Mouse (Mus musculus) intestine, postnatal 0 days (tissue): ENCODE data around the gene Mgam. TPM values are rescaled to one million over a fixed set of nuclear protein-coding genes. Genes with fewer than 3 reads are reported as not detected.
"Not testable (repeated sequence)": the region's sequence is repeated elsewhere in the genome, so short reads cannot be mapped to it uniquely, and the experiment has no call there.

Experiments
- ATAC-seq: fragments of 200-750 bp; cut with Nextera tagmentation; 2 replicates; pipeline ENCODE4 v1.8.0; 2017; ENCODE audit warnings: mild to moderate bottlenecking, moderate TSS enrichment, moderate library complexity
- H3K27ac ChIP-seq: fragments of 300-500 bp; sonication (generic); 2 replicates; pipeline ENCODE4 v1.5.1; 2014; ENCODE audit warnings: mild to moderate bottlenecking, low read depth, low read length, moderate library complexity
- H3K27me3 ChIP-seq: fragments of 300-500 bp; sonication (generic); replicated peaks from 2 replicates; pipeline ENCODE4 v1.6.1; 2014; ENCODE audit warnings: low read length, mixed read lengths; ENCODE audit not compliant: control insufficient read depth, insufficient read depth
- H3K36me3 ChIP-seq: fragments of 300-500 bp; sonication (generic); 2 replicates; pipeline ENCODE4 v1.6.1; 2014; ENCODE audit warnings: mild to moderate bottlenecking, moderate library complexity; ENCODE audit not compliant: control insufficient read depth, insufficient read depth
- H3K4me1 ChIP-seq: fragments of 300-500 bp; sonication (generic); replicated peaks from 2 replicates; pipeline ENCODE4 v1.6.1; 2014; ENCODE audit warnings: antibody characterized with exemption, low read length, mixed read lengths; ENCODE audit not compliant: control insufficient read depth, insufficient read depth
- H3K4me2 ChIP-seq: fragments of 300-500 bp; sonication (generic); replicated peaks from 2 replicates; pipeline ENCODE4 v1.6.1; 2014; ENCODE audit warnings: low read depth, mild to moderate bottlenecking, moderate library complexity
- H3K4me3 ChIP-seq: fragments of 300-500 bp; sonication (generic); 2 replicates; pipeline ENCODE4 v1.5.1; 2014; ENCODE audit warnings: low read depth, low read length
- H3K9ac ChIP-seq: fragments of 300-500 bp; sonication (generic); 2 replicates; pipeline ENCODE4 v1.6.1; 2014; ENCODE audit warnings: mild to moderate bottlenecking, low read depth, low read length
- H3K9me3 ChIP-seq: fragments of 300-500 bp; sonication (generic); 2 replicates; pipeline ENCODE4 v1.6.1; 2016; ENCODE audit warnings: mixed run types; ENCODE audit not compliant: control insufficient read depth
- CTCF ChIP-seq: sonication (generic); IDR thresholded peaks from 2 replicates; pipeline ENCODE4 v1.5.1; 2016; ENCODE audit warnings: low read depth, mild to moderate bottlenecking, control low read depth, antibody characterized with exemption, moderate library complexity
- WGBS: fragments of 180-500 bp; shearing (Covaris S2); extraction: QIAGEN DNeasy Blood & Tissue Kit; methylation state at CpG from one replicate; pipeline ENCODE4 v1.1.7; 2014; 5-methylcytosine and 5-hydroxymethylcytosine counted together
- polyA plus RNA-seq: library from polyadenylated mRNA; unstranded; fragments of >200 nt; fragmentation: Nextera tagmentation; extraction: Ambion mirVana; gene quantifications from 2 replicates; pipeline ENCODE4 v1.2.1, GENCODE M21; 2015

The Mgam gene
- polyA plus RNA-seq, 1 experiment from 2014 or later: 38.9 TPM

GRCm38 (mm10) chr6:40755948-40756347 is 127.3 kb downstream of the Mgam start:
- no peak for ATAC-seq
- no peak overlapping the region for H3K4me3 ChIP-seq
- no peak for TF ChIP-seq CTCF
- no peak overlapping the region for H3K9ac ChIP-seq
- no peak overlapping the region for H3K27ac ChIP-seq
- no peaks in the 10 kb centered on the region for H3K27me3 ChIP-seq
- no peaks in the 10 kb centered on the region for H3K9me3 ChIP-seq
- H3K36me3 ChIP-seq: peaks cover 29% of the 10 kb centered on the region
- 91% methylated on average over 1 of the region's 1 CpGs for WGBS
- no peak overlapping the region for H3K4me2 ChIP-seq
- H3K4me1 ChIP-seq: no peaks in the 10 kb centered on the region

GRCm38 (mm10) chr6:40757346-40757745 is 128.7 kb downstream of the Mgam start:
- ATAC-seq, H3K4me3 ChIP-seq, H3K9ac ChIP-seq, H3K4me1 ChIP-seq, H3K27ac ChIP-seq, H3K27me3 ChIP-seq, H3K9me3 ChIP-seq, H3K4me2 ChIP-seq: not testable (repeated sequence)
- 67% methylated on average over 2 of the region's 4 CpGs for WGBS
- H3K36me3 ChIP-seq: peaks cover 39% of the 10 kb centered on the region

GRCm38 (mm10) chr6:40774656-40775055 is 146.0 kb downstream of the Mgam start:
- Histone ChIP-seq H3K4me2 (no peak overlapping the region), H3K36me3 (no peaks in the 10 kb centered on the region), H3K4me1 (no peaks in the 10 kb centered on the region), H3K27me3 (no peaks in the 10 kb centered on the region), H3K9ac (no peak overlapping the region), H3K27ac (no peak overlapping the region; the same call in 1 of the 2 replicates), H3K4me3 (no peak overlapping the region), H3K9me3 (no peaks in the 10 kb centered on the region)
- no peak for TF ChIP-seq CTCF
- 90% methylated on average over 3 of the region's 3 CpGs for WGBS
- ATAC-seq: no peak

DNA sequence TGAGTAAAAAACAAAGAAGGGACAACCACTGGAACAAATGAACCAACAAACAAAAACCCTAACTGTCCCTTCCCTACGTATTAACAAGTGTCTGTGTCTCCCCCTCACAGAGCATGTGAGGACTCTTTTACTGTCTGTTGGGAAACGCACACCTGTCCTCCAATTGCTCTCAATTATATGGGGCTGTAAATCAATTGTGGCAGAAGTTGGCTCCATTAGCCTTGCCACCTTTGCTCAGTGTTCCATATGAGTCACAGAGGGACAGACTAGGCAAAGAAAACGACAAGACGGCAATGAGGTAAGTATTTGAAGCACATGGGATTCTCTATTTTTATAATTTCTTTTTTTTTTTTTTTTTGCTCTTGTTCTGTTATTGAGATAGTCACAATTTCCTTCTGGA is 149.8 kb downstream of the Mgam start:
- Histone ChIP-seq H3K4me1 (0 out of 2 replicates have a peak, but pooled peaks cover 2% of the 10 kb centered on the region), H3K4me3 (peak overlapping the region; percentile 36), H3K9me3 (no peaks in the 10 kb centered on the region), H3K27ac (no peak overlapping the region), H3K36me3 (no peaks in the 10 kb centered on the region), H3K27me3 (no peaks in the 10 kb centered on the region), H3K4me2 (peak overlapping the region; percentile 55), H3K9ac (no peak overlapping the region)
- 29% methylated on average over 4 of the region's 4 CpGs for WGBS
- TF ChIP-seq CTCF: no peak
- ATAC-seq: peak; percentile 94

GRCm38 (mm10) chr6:40783637-40784036 is 155.0 kb downstream of the Mgam start:
- 0 out of 2 replicates have a peak, but pooled peaks cover 3% of the 10 kb centered on the region for H3K4me1 ChIP-seq
- no peak overlapping the region for H3K4me2 ChIP-seq
- H3K9me3 ChIP-seq: no peaks in the 10 kb centered on the region
- H3K27ac ChIP-seq: peak overlapping the region; percentile 88
- ATAC-seq: peak; percentile 55
- 21% methylated on average over 1 of the region's 1 CpGs for WGBS
- H3K4me3 ChIP-seq: no peak overlapping the region
- no peak overlapping the region for H3K9ac ChIP-seq
- no peaks in the 10 kb centered on the region for H3K27me3 ChIP-seq
- H3K36me3 ChIP-seq: 0 out of 2 replicates have a peak, but pooled peaks cover under 1% of the 10 kb centered on the region
- no peak for TF ChIP-seq CTCF

DNA sequence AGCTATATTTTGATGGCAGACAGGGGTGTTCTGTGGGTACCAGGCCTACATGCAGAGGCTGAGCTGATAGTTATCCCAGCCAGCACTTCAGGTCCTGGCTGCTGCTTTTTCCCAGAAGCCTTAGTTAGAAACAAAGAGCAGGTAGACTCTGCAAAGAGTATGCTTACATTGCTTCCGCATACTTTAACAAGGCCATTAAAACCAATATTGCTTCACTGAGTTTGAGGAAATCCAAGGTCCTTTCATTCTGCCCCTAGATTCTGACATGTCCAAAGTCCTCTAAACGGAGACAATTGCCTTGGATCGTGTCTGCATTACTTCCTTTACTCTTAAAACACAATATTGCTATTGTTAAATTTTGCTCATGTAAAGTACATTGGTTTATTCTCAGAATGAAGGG is 155.7 kb downstream of the Mgam start:
- H3K27ac ChIP-seq: peak overlapping the region; percentile 88
- ATAC-seq: peak; percentile 93

More for the DNA sequence above, 155.7 kb downstream of the Mgam start:
- Histone ChIP-seq H3K9ac (no peak overlapping the region), H3K4me1 (0 out of 2 replicates have a peak, but pooled peaks cover 3% of the 10 kb centered on the region), H3K27me3 (no peaks in the 10 kb centered on the region), H3K4me2 (no peak overlapping the region; the same call in 1 of the 2 replicates), H3K4me3 (no peak overlapping the region), H3K9me3 (no peaks in the 10 kb centered on the region), H3K36me3 (0 out of 2 replicates have a peak, but pooled peaks cover 4% of the 10 kb centered on the region)
- no peak for TF ChIP-seq CTCF
- 41% methylated on average over 3 of the region's 3 CpGs for WGBS
